Mouse (Mus musculus): ENCODE data around the gene Wdr89. TPM values are rescaled to one million over a fixed set of nuclear protein-coding genes. Genes with fewer than 3 reads are reported as not detected.

Gene Wdr89
- polyA plus RNA-seq, 1 experiment from 2014 or later = 11.9 TPM

DNA sequence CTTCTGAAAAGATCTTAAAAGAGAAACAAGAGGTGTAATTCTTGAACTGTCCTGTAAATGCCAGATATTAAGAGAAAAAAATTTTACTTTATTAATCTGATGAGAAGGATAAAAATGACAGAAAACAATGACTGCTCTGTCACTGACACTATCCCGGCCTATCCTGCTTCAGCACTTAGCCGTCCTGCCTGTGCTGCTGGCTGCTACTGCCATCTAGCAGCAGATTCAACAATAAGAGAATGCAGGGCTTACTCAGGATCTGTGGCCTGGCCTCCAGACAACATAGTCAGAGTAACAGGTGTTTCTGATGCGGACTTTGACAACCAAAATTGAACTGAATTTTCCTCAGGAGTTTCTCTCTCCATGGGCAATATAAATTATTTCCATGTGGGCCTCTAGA lies 12.8 kb downstream of the Wdr89 start:
- Histone ChIP-seq H3K27me3 (ENCODE audit: insufficient read depth, low read length) (no peaks in the 10 kb centered on the region), H3K4me2 (replicated peaks; ENCODE audit: low read depth, low read length) (no peak overlapping the region), H3K4me3 (ENCODE audit: low read length) (no peak overlapping the region), H3K27ac (ENCODE audit: low read length) (no peak overlapping the region), H3K9me3 (ENCODE audit: low read length) (no peaks in the 10 kb centered on the region), H3K36me3 (ENCODE audit: insufficient read depth, low read length) (no peaks in the 10 kb centered on the region), H3K9ac (replicated peaks; ENCODE audit: low read length) (no peak overlapping the region), H3K4me1 (ENCODE audit: insufficient read depth, low read length) (no peaks in the 10 kb centered on the region)
- 42% methylated on average over 3 of the region's 3 CpGs for WGBS
- ATAC-seq (ENCODE audit: low FRiP score, low TSS enrichment) = no peak; the same call in 1 of the 2 replicates

GRCm38 (mm10) chr12:75654247-75654801 lies 15.0 kb downstream of the Wdr89 start:
- no peak overlapping the region for H3K9ac ChIP-seq (replicated peaks; ENCODE audit: low read length)
- no peaks in the 10 kb centered on the region for H3K27me3 ChIP-seq (ENCODE audit: insufficient read depth, low read length)
- no peak overlapping the region for H3K27ac ChIP-seq (ENCODE audit: low read length)
- WGBS = 77% methylated on average over 3 of the region's 3 CpGs
- no peak overlapping the region for H3K4me3 ChIP-seq (ENCODE audit: low read length)
- ATAC-seq (ENCODE audit: low FRiP score, low TSS enrichment) = no peak
- no peak overlapping the region for H3K4me2 ChIP-seq (replicated peaks; ENCODE audit: low read depth, low read length)
- no peaks in the 10 kb centered on the region for H3K9me3 ChIP-seq (ENCODE audit: low read length)
- H3K36me3 ChIP-seq (ENCODE audit: insufficient read depth, low read length) = no peaks in the 10 kb centered on the region
- H3K4me1 ChIP-seq (ENCODE audit: insufficient read depth, low read length) = no peaks in the 10 kb centered on the region

- Histone ChIP-seq H3K27ac (ENCODE audit: low read length) (no peak overlapping the region), H3K9ac (replicated peaks; ENCODE audit: low read length) (no peak overlapping the region), H3K4me1 (ENCODE audit: insufficient read depth, low read length) (no peaks in the 10 kb centered on the region), H3K27me3 (ENCODE audit: insufficient read depth, low read length) (no peaks in the 10 kb centered on the region), H3K36me3 (ENCODE audit: insufficient read depth, low read length) (no peaks in the 10 kb centered on the region), H3K4me2 (replicated peaks; ENCODE audit: low read depth, low read length) (no peak overlapping the region), H3K4me3 (ENCODE audit: low read length) (no peak overlapping the region), H3K9me3 (ENCODE audit: low read length) (no peaks in the 10 kb centered on the region)
- ATAC-seq (ENCODE audit: low FRiP score, low TSS enrichment) = no peak
- 89% methylated on average over 2 of the region's 2 CpGs for WGBS
Observed at GRCm38 (mm10) chr12:75649706-75650093, 19.6 kb downstream of the Wdr89 start.

DNA sequence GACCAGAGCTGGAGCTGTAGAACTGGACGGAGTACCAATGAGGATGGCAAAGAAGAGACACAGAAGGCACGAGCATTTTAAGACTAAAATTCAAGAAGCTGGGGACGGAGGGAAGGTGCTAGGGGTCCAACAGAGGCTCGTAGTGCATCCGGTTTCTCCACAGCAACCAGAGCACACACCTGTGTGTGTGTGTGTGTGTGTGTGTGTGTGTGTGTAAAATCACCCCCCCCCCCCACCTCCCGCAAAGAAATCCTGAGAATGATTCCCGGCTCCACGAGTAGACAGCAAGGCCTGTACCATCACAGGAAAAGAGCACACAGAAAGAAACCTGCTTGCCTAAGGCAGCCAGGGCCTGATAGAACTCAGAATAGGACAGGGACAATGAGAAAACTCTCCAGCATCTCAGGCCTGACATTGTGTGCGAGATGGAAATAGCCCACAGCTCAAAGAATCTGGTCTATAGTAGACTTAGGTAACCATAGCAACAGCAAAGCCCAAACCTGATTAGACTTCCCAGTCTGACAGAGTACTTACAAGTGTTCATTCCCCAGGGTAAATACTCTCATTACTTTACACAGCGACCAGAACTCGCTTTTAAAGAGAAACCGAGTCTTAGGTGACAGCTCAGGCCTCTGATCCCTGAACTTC lies 20.2 kb downstream of the Wdr89 start:
- Histone ChIP-seq H3K4me3 (ENCODE audit: low read length) (no peak overlapping the region), H3K4me1 (ENCODE audit: insufficient read depth, low read length) (no peaks in the 10 kb centered on the region), H3K27me3 (ENCODE audit: insufficient read depth, low read length) (no peaks in the 10 kb centered on the region), H3K9me3 (ENCODE audit: low read length) (no peaks in the 10 kb centered on the region), H3K9ac (replicated peaks; ENCODE audit: low read length) (no peak overlapping the region), H3K4me2 (replicated peaks; ENCODE audit: low read depth, low read length) (no peak overlapping the region), H3K36me3 (ENCODE audit: insufficient read depth, low read length) (no peaks in the 10 kb centered on the region), H3K27ac (ENCODE audit: low read length) (no peak overlapping the region)
- ATAC-seq (ENCODE audit: low FRiP score, low TSS enrichment) = no peak
- WGBS = 88% methylated on average over 12 of the region's 12 CpGs

DNA sequence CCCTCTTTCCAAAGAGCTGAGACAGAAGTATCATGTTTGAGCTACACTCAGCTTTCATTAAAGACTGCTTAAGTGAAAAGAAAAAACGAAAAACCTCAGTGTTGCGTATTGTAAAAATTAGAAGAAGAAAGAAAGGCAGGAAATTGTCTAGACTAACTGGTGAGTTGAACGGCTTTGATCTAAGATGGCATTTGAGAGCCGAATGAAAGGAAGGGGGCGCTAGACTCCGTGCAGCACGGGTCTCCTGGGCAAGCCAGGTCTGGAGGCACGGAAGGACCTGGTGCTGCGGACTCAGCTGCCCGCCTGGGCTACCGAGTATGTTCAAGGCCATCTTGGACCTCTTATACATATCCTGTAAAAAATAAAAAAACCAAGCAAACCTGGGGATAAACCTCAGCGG lies 21.1 kb downstream of the Wdr89 start:
- Histone ChIP-seq H3K27ac (ENCODE audit: low read length) (no peak overlapping the region), H3K4me2 (replicated peaks; ENCODE audit: low read depth, low read length) (no peak overlapping the region), H3K27me3 (ENCODE audit: insufficient read depth, low read length) (no peaks in the 10 kb centered on the region), H3K4me1 (ENCODE audit: insufficient read depth, low read length) (0 out of 2 replicates have a peak, but pooled peaks cover 4% of the 10 kb centered on the region), H3K4me3 (ENCODE audit: low read length) (no peak overlapping the region), H3K9ac (replicated peaks; ENCODE audit: low read length) (no peak overlapping the region), H3K9me3 (ENCODE audit: low read length) (no peaks in the 10 kb centered on the region), H3K36me3 (ENCODE audit: insufficient read depth, low read length) (no peaks in the 10 kb centered on the region)
- WGBS = 62% methylated on average over 12 of the region's 12 CpGs
- ATAC-seq (ENCODE audit: low FRiP score, low TSS enrichment) = no peak

DNA sequence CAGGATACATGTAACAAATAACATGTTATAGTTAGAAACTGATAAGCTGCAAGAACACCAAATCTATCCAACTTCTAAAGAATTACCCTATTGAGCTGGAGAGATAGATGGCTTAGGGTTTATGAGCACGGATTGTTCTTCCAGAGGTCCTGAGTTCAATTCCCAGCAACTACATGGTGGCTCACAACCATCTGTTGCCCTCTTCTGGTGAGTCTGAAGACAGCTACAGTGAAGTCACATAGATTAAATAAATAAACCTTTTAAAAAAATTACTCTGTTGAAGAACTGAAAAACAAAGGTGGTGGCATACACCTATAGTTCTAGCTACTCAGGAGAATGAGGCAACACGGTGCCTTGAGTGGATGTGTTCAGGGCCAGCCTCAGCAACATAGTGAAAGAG lies 21.7 kb downstream of the Wdr89 start:
- Histone ChIP-seq H3K27ac (ENCODE audit: low read length) (no peak overlapping the region), H3K9ac (replicated peaks; ENCODE audit: low read length) (no peak overlapping the region), H3K27me3 (ENCODE audit: insufficient read depth, low read length) (no peaks in the 10 kb centered on the region), H3K4me3 (ENCODE audit: low read length) (no peak overlapping the region), H3K36me3 (ENCODE audit: insufficient read depth, low read length) (no peaks in the 10 kb centered on the region), H3K4me1 (ENCODE audit: insufficient read depth, low read length) (0 out of 2 replicates have a peak, but pooled peaks cover 4% of the 10 kb centered on the region), H3K9me3 (ENCODE audit: low read length) (no peaks in the 10 kb centered on the region), H3K4me2 (replicated peaks; ENCODE audit: low read depth, low read length) (no peak overlapping the region)
- 89% methylated on average over 2 of the region's 2 CpGs for WGBS
- ATAC-seq (ENCODE audit: low FRiP score, low TSS enrichment) = no peak

GRCm38 (mm10) chr12:75645780-75646179 lies 23.6 kb downstream of the Wdr89 start:
- Histone ChIP-seq H3K4me2 (replicated peaks; ENCODE audit: low read depth, low read length) (no peak overlapping the region), H3K9me3 (ENCODE audit: low read length) (no peaks in the 10 kb centered on the region), H3K4me3 (ENCODE audit: low read length) (no peak overlapping the region), H3K27me3 (ENCODE audit: insufficient read depth, low read length) (no peaks in the 10 kb centered on the region), H3K36me3 (ENCODE audit: insufficient read depth, low read length) (no peaks in the 10 kb centered on the region), H3K4me1 (ENCODE audit: insufficient read depth, low read length) (0 out of 2 replicates have a peak, but pooled peaks cover 4% of the 10 kb centered on the region), H3K9ac (replicated peaks; ENCODE audit: low read length) (no peak overlapping the region), H3K27ac (ENCODE audit: low read length) (no peak overlapping the region)
- no peak for ATAC-seq (ENCODE audit: low FRiP score, low TSS enrichment)
- 89% methylated on average over 1 of the region's 1 CpGs for WGBS

DNA sequence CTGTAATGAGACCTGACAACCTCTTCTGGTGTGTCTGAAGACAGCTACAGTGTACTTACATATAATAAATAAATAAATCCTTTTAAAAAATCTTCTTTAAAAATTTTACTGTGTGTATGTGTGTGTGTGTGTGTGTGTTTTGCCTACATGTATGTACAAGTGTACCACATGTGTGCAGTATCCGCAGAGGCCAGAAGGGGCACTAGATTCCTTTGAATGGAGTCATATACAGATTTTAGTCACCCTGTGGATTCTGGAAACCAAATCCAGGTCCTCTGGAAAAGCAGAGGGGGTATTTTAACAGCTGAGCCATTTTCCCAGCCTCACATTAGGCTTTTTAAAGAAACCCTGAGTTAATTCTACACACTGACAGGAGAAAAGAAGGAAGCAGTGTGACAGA lies 27.6 kb downstream of the Wdr89 start:
- 93% methylated on average over 1 of the region's 1 CpGs for WGBS
- no peak overlapping the region for H3K4me3 ChIP-seq (ENCODE audit: low read length)
- H3K36me3 ChIP-seq (ENCODE audit: insufficient read depth, low read length) = no peaks in the 10 kb centered on the region
- H3K27ac ChIP-seq (ENCODE audit: low read length) = no peak overlapping the region
- ATAC-seq (ENCODE audit: low FRiP score, low TSS enrichment) = no peak
- H3K4me1 ChIP-seq (ENCODE audit: insufficient read depth, low read length) = 0 out of 2 replicates have a peak, but pooled peaks cover 4% of the 10 kb centered on the region
- no peaks in the 10 kb centered on the region for H3K9me3 ChIP-seq (ENCODE audit: low read length)
- H3K4me2 ChIP-seq (replicated peaks; ENCODE audit: low read depth, low read length) = no peak overlapping the region
- no peak overlapping the region for H3K9ac ChIP-seq (replicated peaks; ENCODE audit: low read length)
- no peaks in the 10 kb centered on the region for H3K27me3 ChIP-seq (ENCODE audit: insufficient read depth, low read length)

GRCm38 (mm10) chr12:75638345-75638744 lies 31.0 kb downstream of the Wdr89 start:
- H3K9ac ChIP-seq (replicated peaks; ENCODE audit: low read length) = no peak overlapping the region
- H3K36me3 ChIP-seq (ENCODE audit: insufficient read depth, low read length) = no peaks in the 10 kb centered on the region
- 78% methylated on average over 2 of the region's 2 CpGs for WGBS
- no peak for ATAC-seq (ENCODE audit: low FRiP score, low TSS enrichment)
- no peak overlapping the region for H3K4me2 ChIP-seq (replicated peaks; ENCODE audit: low read depth, low read length)
- no peak overlapping the region for H3K4me3 ChIP-seq (ENCODE audit: low read length)
- no peak overlapping the region for H3K27ac ChIP-seq (ENCODE audit: low read length)
- no peaks in the 10 kb centered on the region for H3K4me1 ChIP-seq (ENCODE audit: insufficient read depth, low read length)
- no peaks in the 10 kb centered on the region for H3K9me3 ChIP-seq (ENCODE audit: low read length)
- no peaks in the 10 kb centered on the region for H3K27me3 ChIP-seq (ENCODE audit: insufficient read depth, low read length)

GRCm38 (mm10) chr12:75637103-75637502 lies 32.2 kb downstream of the Wdr89 start:
- Histone ChIP-seq H3K9me3 (ENCODE audit: low read length) (no peaks in the 10 kb centered on the region), H3K4me2 (replicated peaks; ENCODE audit: low read depth, low read length) (no peak overlapping the region), H3K36me3 (ENCODE audit: insufficient read depth, low read length) (peaks cover 6% of the 10 kb centered on the region; the same call in 1 of the 2 replicates), H3K4me3 (ENCODE audit: low read length) (no peak overlapping the region), H3K9ac (replicated peaks; ENCODE audit: low read length) (no peak overlapping the region), H3K27me3 (ENCODE audit: insufficient read depth, low read length) (no peaks in the 10 kb centered on the region), H3K27ac (ENCODE audit: low read length) (no peak overlapping the region), H3K4me1 (ENCODE audit: insufficient read depth, low read length) (no peaks in the 10 kb centered on the region)
- no peak for ATAC-seq (ENCODE audit: low FRiP score, low TSS enrichment)
- WGBS = 80% methylated on average over 3 of the region's 3 CpGs

Measured in kidney, embryonic 16.5 days (tissue).